Mouse (Mus musculus): ENCODE results near the gene Rundc3a.

GRCm38 (mm10) chr11:102438212-102439092 is 45.2 kb downstream of the Rundc3a start:
- TF ChIP-seq CTCF (IDR thresholded peaks at IDR 0.05; ENCODE audit: low read depth, low read length) (peak; percentile 21; the same call in 1 of the 2 replicates), TAL1 (conservative IDR thresholded peaks at IDR 0.05; ENCODE audit: low read depth, low read length) (no peak)
